Mouse (Mus musculus): ENCODE data around the gene Zbtb45.

The Zbtb45 gene

DNA sequence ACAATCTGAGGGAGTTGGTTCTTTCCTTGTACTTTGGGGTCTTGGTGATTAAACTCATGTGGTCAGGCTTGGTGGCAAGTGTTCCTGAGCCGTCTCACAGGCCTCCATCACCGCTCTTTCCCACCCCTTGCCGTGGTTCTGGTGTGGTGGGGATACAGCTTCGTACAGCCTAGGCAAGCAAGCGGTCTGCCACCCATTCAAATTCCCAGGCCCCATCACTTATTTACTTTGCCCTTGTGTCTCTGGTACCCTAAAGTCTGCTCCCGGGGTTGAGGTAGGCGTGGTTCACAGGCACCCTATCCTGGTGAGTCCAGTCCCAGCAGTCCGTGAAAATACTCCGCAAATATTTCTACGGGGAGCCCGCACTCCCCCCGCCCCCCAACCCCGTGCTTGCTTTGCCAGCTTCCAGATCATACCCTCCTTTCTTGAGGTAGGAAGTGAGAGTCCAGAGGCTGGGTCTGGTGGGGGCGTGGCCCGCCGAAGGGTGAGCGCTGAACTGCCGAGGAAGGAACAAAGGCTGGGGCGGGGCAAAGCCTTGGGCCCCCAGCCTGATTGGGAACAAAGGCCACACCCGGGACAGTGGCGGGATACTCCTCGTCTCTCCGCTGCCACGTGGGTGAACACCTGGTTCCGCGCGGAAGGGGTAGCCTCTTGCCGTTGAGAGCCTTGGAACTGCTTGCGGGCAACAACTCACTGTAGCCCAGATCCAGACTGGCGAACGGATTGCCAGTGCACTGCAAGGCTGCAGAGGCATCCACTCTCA is 13.1 kb upstream of the Zbtb45 start:
- no peak for TF ChIP-seq GATA4 (IDR thresholded peaks at IDR 0.05; ENCODE audit: insufficient replicate concordance, low read length)

DNA sequence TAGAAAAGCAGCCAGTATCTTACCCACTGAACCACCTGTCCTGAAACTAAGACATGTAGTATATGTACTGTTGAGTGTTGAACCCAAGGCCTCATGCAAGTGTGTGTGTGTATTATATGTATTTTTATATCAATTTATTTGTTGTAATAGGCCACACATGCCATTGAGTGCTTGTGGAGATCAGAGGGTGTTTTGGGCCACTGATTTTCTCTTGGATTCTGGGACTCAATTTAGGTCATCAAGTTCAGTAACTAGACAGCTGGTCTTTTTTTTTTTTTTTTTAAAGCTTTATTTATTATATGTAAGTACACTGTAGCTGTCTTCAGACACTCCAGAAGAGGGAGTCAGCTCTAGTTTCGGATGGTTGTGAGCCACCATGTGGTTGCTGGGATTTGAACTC is 5.4 kb upstream of the Zbtb45 start:
- TF ChIP-seq GATA4 (IDR thresholded peaks at IDR 0.05; ENCODE audit: insufficient replicate concordance, low read length) = no peak

DNA sequence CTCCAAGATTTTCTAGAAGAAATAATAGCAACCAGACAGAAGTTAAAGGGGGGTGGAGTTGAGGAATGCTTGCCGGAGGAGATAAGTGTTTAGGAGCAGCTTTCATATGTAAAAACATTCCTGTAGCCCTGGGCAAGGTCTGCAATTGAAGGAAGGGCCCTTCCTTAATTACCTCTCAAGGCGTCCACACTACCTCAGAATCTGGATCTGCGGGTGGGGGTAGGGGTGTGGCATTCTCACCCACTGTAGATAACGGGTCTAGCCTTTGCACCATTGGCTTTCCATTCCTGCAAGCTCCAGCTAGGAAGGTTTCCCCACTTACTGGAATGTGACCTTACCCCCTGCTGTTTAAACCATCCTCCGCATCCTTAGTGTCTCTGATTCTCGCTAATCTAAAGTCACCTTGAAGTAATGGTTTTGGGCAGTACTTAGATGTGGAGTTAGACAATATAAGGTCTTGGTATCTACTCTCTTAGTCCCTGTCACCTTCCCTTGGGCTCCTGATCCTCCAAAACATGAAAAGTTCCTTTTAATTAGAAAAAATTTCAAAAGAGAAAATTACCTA is 4.5 kb upstream of the Zbtb45 start:
- TF ChIP-seq GATA4 (IDR thresholded peaks at IDR 0.05; ENCODE audit: insufficient replicate concordance, low read length) = no peak

DNA sequence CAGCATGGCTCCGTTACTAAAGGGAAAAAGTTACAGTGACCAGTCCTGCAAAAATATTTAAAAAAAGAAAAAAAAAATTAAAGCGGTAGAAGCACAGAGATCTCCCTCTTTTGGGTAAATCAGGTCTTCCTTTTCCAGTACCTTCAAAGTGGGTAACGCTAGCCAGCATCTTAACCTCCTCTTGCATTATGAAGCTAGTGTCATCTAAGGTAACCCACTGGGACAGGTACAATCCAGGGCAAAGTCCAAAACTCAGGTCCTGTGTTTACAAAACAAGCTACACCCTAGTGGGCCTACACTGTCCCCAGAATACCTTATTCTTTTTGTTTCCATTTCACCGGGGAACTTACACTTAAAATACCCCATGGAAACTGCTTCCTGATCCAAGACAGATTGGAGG is 3.8 kb upstream of the Zbtb45 start:
- no peak for TF ChIP-seq GATA4 (IDR thresholded peaks at IDR 0.05; ENCODE audit: insufficient replicate concordance, low read length)

DNA sequence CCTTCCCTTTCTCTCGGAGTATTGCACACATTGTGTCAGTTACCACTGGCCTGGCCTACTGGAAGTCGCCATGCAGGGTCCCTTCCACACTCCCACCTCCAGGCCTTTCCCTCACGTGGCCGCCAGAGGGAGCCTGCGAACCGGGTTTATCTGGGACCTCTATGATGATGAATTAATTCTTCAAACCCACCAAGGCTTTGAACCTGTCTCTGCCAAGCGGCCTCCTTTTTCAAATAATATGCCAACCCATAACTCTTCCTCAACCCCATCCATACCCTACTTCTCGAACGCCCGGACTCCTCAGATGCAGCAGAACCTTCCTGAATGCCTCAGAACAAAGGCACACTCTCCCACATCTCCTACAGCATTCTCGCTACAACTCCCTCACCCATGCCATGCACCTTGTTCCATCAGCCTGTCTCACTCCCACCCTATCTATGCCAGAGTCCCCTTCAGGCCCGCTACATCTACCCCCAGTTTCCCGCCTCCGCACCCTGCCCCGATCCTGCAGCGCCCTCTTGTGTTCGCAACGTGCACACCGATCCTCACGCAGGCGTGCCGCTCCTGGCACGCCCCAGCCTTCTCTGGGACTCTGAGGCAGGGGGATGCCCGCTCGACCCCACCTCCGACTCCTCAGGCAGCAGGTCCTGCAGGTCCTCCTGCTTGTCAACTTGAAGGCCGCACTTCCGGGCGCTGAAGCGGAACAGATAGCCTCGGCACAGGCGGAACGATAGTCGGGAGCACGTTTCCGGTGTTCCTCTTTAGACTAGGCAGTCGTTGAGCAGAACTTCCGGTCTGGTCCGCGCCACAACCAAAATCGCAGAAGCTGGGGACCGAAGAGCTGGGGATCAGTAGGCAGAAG is 460 bp downstream of the Zbtb45 start:
- peak; percentile 66; the same call in 1 of the 2 replicates for TF ChIP-seq GATA4 (IDR thresholded peaks at IDR 0.05; ENCODE audit: insufficient replicate concordance, low read length)

DNA sequence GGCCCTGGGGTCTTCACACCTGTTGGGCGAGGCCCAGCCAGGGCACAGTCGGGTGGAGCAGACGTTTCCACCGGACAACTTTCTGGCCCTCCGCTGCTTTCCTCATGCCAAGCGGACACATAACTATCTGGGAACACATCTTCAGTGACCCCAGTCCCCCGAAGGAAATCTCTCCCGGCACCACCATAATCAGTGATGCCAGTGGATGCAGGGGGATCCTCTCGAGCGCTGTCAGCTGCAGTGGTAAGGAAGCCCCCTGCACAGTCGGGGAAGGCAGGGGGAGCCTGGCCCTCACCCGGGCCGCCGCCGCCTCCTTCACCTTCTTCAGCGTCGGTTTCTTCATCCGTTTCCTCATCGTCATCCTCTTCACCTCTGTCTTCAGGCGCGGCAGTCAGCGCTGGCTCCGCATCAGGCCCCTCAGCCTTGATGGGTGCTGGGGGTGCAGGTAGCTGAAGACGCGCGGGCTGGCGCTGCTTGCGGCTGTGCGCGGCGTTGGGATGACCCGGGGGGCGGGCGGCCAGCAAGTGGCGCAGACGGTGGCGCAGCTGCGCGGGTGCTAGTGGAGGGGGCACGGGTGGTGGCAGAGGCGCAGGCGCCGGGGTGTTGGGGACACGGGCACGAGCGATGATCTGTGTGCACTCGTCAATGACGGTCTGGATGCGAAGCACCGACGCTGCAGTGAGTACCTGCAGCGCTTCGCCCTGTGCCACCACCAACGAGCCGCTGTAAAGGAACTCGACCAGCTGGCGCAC is 2.3 kb downstream of the Zbtb45 start:
- TF ChIP-seq GATA4 (IDR thresholded peaks at IDR 0.05; ENCODE audit: insufficient replicate concordance, low read length) = no peak

GRCm38 (mm10) chr7:13006531-13006930 is 3.3 kb downstream of the Zbtb45 start:
- no peak for TF ChIP-seq GATA4 (IDR thresholded peaks at IDR 0.05; ENCODE audit: insufficient replicate concordance, low read length)

- TF ChIP-seq GATA4 (IDR thresholded peaks at IDR 0.05; ENCODE audit: insufficient replicate concordance, low read length) = no peak
Measured at GRCm38 (mm10) chr7:13006011-13006410, 3.8 kb downstream of the Zbtb45 start.

GRCm38 (mm10) chr7:13003380-13003779 is 6.5 kb downstream of the Zbtb45 start:
- no peak for TF ChIP-seq GATA4 (IDR thresholded peaks at IDR 0.05; ENCODE audit: insufficient replicate concordance, low read length)

- no peak for TF ChIP-seq GATA4 (IDR thresholded peaks at IDR 0.05; ENCODE audit: insufficient replicate concordance, low read length)
Measured at GRCm38 (mm10) chr7:13001584-13001983, 8.2 kb downstream of the Zbtb45 start.

GRCm38 (mm10) chr7:12998851-12999250 is 11.0 kb downstream of the Zbtb45 start, which contains the start of gene Trim28:
Trim28 (plus strand) TSS chr7:12999114.
- TF ChIP-seq GATA4 (IDR thresholded peaks at IDR 0.05; ENCODE audit: insufficient replicate concordance, low read length) = no peak

- TF ChIP-seq GATA4 (IDR thresholded peaks at IDR 0.05; ENCODE audit: insufficient replicate concordance, low read length) = no peak; the same call in 1 of the 2 replicates
Measured at GRCm38 (mm10) chr7:12998053-12998452, 11.8 kb downstream of the Zbtb45 start, which contains the start of gene Slc27a5. Slc27a5 (minus strand) TSS chr7:12998192.

- no peak for TF ChIP-seq GATA4 (IDR thresholded peaks at IDR 0.05; ENCODE audit: insufficient replicate concordance, low read length)
Measured at GRCm38 (mm10) chr7:12997230-12997629, 12.6 kb downstream of the Zbtb45 start.

DNA sequence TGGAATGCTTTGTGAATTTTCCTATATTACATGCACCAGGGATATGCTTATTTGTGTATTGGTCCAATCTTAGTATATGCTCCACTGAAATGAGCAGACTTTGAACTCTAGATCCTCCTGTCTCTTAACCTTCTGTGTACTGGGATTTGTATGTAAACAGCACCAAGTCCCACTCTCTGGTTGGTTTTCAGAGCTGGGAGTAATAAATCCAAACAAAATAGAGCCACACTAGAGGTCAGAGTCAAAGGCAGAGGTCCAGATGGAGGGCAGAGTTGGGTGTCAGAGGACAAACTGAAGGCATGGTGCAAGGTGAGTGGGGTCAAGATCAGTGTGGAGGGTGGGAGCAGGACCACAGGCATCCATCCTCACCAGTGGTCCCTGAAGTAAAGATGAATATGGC is 14.0 kb downstream of the Zbtb45 start:
- TF ChIP-seq GATA4 (IDR thresholded peaks at IDR 0.05; ENCODE audit: insufficient replicate concordance, low read length) = no peak

DNA sequence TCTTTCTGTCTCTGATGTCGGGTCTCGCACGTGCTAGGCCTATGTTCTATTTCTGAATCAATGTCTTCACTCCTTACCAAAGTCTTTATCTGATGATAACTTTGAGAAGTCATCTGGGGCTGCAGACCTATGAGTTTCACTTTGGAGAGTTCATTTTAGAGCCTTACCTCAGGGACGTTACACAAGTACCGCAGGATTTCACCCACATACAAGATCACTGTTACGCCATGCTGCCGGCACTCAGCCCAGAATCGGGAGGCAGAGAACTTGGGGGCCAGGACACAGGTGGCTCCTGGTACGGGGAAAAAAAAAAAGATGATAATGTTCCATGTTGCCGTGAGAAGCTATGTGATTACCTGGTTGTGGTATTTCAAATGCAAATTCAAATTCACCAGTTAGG is 16.7 kb downstream of the Zbtb45 start:
- TF ChIP-seq GATA4 (IDR thresholded peaks at IDR 0.05; ENCODE audit: insufficient replicate concordance, low read length) = no peak

Data from liver, adult (tissue).